Mouse (Mus musculus): ENCODE measurements around the gene Trim69. TPM values are rescaled to one million over a fixed set of nuclear protein-coding genes. Genes with fewer than 3 reads are reported as not detected.

Gene Trim69
- polyA plus RNA-seq, 1 experiment from 2014 or later: not detected

DNA sequence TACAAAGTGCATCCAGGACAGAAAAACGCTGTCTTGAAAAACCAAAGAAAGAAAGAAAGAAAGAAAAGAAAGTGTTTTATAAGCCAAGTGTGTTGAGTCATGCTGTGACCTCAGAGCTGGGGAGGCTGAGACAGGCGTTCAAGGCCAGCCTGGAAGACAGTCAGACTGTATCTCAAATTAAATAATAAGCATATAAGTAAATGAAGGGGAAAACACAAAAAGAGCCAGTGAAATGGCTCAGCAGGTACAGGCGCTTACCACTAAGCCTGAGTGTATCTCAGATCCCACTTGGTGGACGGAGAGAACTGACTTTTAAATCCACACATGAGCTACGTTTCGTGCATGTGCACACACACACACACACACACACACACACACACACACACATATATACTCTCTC is 11.2 kb upstream of the Trim69 start:
- H3K27ac ChIP-seq (ENCODE audit: low read depth, low read length): no peak overlapping the region
- DNase-seq (ENCODE audit: low spot score) (no peak), ATAC-seq (ENCODE audit: low FRiP score) (no peak)
- 94% methylated on average over 6 of the region's 6 CpGs for WGBS
- no peak overlapping the region for H3K9ac ChIP-seq (ENCODE audit: low read depth, low read length)
- H3K4me2 ChIP-seq (replicated peaks; ENCODE audit: low read depth, low read length): no peak overlapping the region
- H3K4me1 ChIP-seq (replicated peaks; ENCODE audit: control insufficient read depth, insufficient read depth, low read length): no peaks in the 10 kb centered on the region
- H3K27me3 ChIP-seq (ENCODE audit: control insufficient read depth, insufficient read depth, low read length): no peaks in the 10 kb centered on the region
- no peaks in the 10 kb centered on the region for H3K9me3 ChIP-seq (ENCODE audit: control insufficient read depth, low read length)
- H3K36me3 ChIP-seq (ENCODE audit: control insufficient read depth, insufficient read depth, low read length): no peaks in the 10 kb centered on the region
- H3K4me3 ChIP-seq (ENCODE audit: low read depth, low read length): no peak overlapping the region

DNA sequence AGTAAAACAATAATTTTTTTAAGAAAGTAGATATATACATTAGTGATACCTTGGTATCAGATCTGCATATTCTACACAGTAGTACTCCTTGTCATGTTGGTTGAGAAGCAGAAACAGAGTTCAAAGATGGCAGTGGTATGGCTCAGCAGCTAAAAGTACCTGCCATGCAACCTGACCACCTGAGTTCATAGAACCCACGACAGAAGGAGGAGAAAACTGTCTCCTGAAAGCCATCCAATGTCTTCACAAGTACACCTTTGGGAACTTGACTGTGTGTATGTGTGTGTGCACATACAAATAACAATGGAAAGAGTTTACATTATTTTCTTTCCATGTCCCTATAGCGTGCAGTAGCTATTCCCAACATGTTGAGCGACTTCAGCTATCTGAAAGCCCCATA is 10.8 kb upstream of the Trim69 start:
- DNase-seq (ENCODE audit: low spot score) (no peak), ATAC-seq (ENCODE audit: low FRiP score) (no peak)
- Histone ChIP-seq H3K9ac (ENCODE audit: low read depth, low read length) (no peak overlapping the region), H3K4me1 (replicated peaks; ENCODE audit: control insufficient read depth, insufficient read depth, low read length) (no peaks in the 10 kb centered on the region), H3K36me3 (ENCODE audit: control insufficient read depth, insufficient read depth, low read length) (no peaks in the 10 kb centered on the region), H3K27me3 (ENCODE audit: control insufficient read depth, insufficient read depth, low read length) (no peaks in the 10 kb centered on the region), H3K4me3 (ENCODE audit: low read depth, low read length) (no peak overlapping the region), H3K9me3 (ENCODE audit: control insufficient read depth, low read length) (no peaks in the 10 kb centered on the region), H3K4me2 (replicated peaks; ENCODE audit: low read depth, low read length) (no peak overlapping the region), H3K27ac (ENCODE audit: low read depth, low read length) (no peak overlapping the region)
- WGBS: 83% methylated on average over 3 of the region's 3 CpGs

DNA sequence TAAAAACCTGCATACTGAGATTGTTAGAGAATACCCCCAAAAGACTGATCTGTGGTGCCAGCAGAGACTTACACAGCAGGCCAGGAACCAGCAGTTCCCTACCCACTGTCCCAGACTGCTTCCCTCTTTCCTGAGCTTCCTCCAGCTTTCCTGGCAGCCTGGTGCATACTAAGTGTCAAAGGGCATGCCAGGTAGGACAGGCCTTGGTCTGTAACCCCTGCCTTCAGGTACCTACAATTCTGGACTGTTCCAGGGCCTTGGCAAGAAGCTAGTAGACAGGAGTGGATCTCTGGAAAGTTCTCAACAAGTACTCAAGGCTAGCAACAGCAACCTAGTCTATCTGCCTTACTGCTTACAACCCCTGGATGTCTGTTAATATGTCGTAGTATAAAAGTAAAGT is 9.3 kb upstream of the Trim69 start:
- Histone ChIP-seq H3K36me3 (ENCODE audit: control insufficient read depth, insufficient read depth, low read length) (no peaks in the 10 kb centered on the region), H3K9ac (ENCODE audit: low read depth, low read length) (no peak overlapping the region), H3K4me2 (replicated peaks; ENCODE audit: low read depth, low read length) (no peak overlapping the region), H3K27ac (ENCODE audit: low read depth, low read length) (no peak overlapping the region), H3K27me3 (ENCODE audit: control insufficient read depth, insufficient read depth, low read length) (no peaks in the 10 kb centered on the region), H3K4me1 (replicated peaks; ENCODE audit: control insufficient read depth, insufficient read depth, low read length) (no peaks in the 10 kb centered on the region), H3K9me3 (ENCODE audit: control insufficient read depth, low read length) (no peaks in the 10 kb centered on the region), H3K4me3 (ENCODE audit: low read depth, low read length) (no peak overlapping the region)
- DNase-seq (ENCODE audit: low spot score): no peak
- 93% methylated on average over 1 of the region's 1 CpGs for WGBS
- ATAC-seq (ENCODE audit: low FRiP score): no peak

DNA sequence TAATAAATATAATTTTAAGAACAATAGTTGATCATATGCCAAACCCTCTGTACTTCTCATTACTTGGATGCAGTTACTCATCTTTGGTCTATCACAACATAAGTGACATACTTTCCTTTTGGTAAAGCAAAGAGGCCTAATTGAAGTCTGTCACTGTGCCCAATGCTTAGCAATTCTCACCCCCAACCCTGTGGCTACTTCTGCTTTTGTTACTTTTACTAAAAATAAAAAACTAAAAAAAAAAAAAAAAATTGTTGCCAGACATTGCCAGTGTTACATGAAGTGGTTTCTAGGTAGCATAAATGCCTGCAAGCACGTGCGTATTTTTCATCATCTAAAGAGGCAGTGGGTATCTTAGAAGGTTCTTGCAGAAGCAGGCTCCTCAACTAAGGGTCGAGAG is 7.7 kb upstream of the Trim69 start:
- Histone ChIP-seq H3K27ac (ENCODE audit: low read depth, low read length) (no peak overlapping the region), H3K36me3 (ENCODE audit: control insufficient read depth, insufficient read depth, low read length) (no peaks in the 10 kb centered on the region), H3K4me2 (replicated peaks; ENCODE audit: low read depth, low read length) (no peak overlapping the region), H3K4me3 (ENCODE audit: low read depth, low read length) (no peak overlapping the region), H3K9me3 (ENCODE audit: control insufficient read depth, low read length) (no peaks in the 10 kb centered on the region), H3K9ac (ENCODE audit: low read depth, low read length) (no peak overlapping the region), H3K4me1 (replicated peaks; ENCODE audit: control insufficient read depth, insufficient read depth, low read length) (no peaks in the 10 kb centered on the region), H3K27me3 (ENCODE audit: control insufficient read depth, insufficient read depth, low read length) (no peaks in the 10 kb centered on the region)
- DNase-seq (ENCODE audit: low spot score): no peak
- ATAC-seq (ENCODE audit: low FRiP score): no peak
- 77% methylated on average over 3 of the region's 3 CpGs for WGBS

DNA sequence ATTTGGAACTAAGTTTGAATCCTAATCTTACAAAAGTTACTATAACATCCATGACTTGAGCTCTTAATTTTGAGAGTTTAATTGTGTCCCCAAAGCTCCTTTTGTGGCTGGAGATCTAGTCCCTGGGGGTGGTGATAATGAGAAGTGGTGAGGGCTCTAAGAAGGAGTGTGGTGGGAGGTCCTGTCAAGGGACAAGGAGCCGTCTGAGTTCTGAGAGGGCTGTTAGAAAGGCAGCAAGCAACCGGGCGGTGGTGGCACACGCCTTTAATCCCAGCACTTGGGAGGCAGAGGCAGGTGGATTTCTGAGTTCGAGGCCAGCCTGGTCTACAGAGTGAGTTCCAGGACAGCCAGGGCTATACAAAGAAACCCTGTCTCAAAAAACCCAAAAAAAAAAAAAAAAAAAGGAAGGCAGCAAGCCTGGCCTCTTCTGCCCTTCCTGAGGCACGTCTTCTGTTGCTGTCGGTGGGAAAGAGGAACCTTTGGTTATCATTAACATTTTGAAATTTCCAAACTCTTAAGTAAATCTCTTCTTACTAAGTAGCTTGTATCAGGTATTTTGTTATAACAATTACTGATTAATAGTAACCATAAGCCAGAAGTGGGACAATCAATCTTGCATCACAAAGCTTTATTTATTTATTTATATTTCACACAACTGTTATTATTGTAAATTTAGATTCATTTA is 6.7 kb upstream of the Trim69 start:
- Histone ChIP-seq H3K36me3 (ENCODE audit: control insufficient read depth, insufficient read depth, low read length) (no peaks in the 10 kb centered on the region), H3K9ac (ENCODE audit: low read depth, low read length) (no peak overlapping the region), H3K27me3 (ENCODE audit: control insufficient read depth, insufficient read depth, low read length) (no peaks in the 10 kb centered on the region), H3K4me1 (replicated peaks; ENCODE audit: control insufficient read depth, insufficient read depth, low read length) (no peaks in the 10 kb centered on the region), H3K4me2 (replicated peaks; ENCODE audit: low read depth, low read length) (no peak overlapping the region), H3K27ac (ENCODE audit: low read depth, low read length) (no peak overlapping the region), H3K9me3 (ENCODE audit: control insufficient read depth, low read length) (no peaks in the 10 kb centered on the region), H3K4me3 (ENCODE audit: low read depth, low read length) (no peak overlapping the region)
- ATAC-seq (ENCODE audit: low FRiP score) (no peak), DNase-seq (ENCODE audit: low spot score) (no peak)
- 83% methylated on average over 7 of the region's 7 CpGs for WGBS

DNA sequence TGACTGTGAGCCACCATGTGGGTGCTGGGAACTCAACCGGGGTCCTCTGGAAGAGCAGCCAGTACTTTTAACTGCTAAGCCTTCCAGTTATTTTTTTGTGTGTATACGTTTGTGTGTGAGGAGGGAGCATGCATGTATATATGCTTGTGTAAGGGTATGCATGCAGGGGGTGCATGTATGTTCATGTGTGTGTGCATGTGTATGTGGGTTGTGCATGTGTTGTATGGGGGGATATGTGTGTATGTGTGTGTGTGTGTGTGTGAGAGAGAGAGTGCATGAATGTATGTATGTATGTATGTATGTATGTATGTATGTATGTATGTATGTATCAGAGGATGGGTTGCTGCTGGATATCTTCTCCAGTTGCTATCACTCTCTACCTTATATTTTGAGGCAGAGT is 6.0 kb upstream of the Trim69 start:
- no peaks in the 10 kb centered on the region for H3K36me3 ChIP-seq (ENCODE audit: control insufficient read depth, insufficient read depth, low read length)
- H3K4me2 ChIP-seq (replicated peaks; ENCODE audit: low read depth, low read length): no peak overlapping the region

DNA sequence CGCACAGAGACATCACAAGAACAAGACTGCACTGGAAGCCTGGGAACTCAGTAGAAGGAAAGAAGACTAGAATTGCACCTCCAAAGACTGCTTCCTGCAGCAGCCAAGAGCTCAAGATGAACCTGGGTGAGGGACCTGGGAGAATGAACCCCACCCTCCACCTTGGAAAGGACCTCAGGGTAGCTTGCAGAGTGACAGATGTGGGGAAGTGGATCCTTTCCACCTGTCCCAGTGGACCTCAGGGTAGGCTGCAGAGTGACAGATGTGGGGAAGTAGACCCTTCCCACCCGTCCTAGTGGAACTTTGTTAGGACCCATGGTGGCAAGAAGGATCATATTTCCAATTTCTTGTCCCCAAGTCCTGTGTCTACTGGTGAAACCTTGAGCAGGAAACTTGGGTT is 5.2 kb upstream of the Trim69 start:
- Histone ChIP-seq H3K27me3 (ENCODE audit: control insufficient read depth, insufficient read depth, low read length) (no peaks in the 10 kb centered on the region), H3K4me3 (ENCODE audit: low read depth, low read length) (no peak overlapping the region), H3K27ac (ENCODE audit: low read depth, low read length) (no peak overlapping the region), H3K4me1 (replicated peaks; ENCODE audit: control insufficient read depth, insufficient read depth, low read length) (no peaks in the 10 kb centered on the region), H3K9ac (ENCODE audit: low read depth, low read length) (no peak overlapping the region), H3K36me3 (ENCODE audit: control insufficient read depth, insufficient read depth, low read length) (no peaks in the 10 kb centered on the region), H3K4me2 (replicated peaks; ENCODE audit: low read depth, low read length) (no peak overlapping the region), H3K9me3 (ENCODE audit: control insufficient read depth, low read length) (no peaks in the 10 kb centered on the region)
- ATAC-seq (ENCODE audit: low FRiP score): no peak
- no peak for DNase-seq (ENCODE audit: low spot score)
- 78% methylated on average over 2 of the region's 2 CpGs for WGBS

More for the DNA sequence above, 6.0 kb upstream of the Trim69 start:
- WGBS: 100% methylated on average over 2 of the region's 2 CpGs
- Histone ChIP-seq H3K9ac (ENCODE audit: low read depth, low read length) (no peak overlapping the region), H3K4me3 (ENCODE audit: low read depth, low read length) (no peak overlapping the region), H3K27me3 (ENCODE audit: control insufficient read depth, insufficient read depth, low read length) (no peaks in the 10 kb centered on the region), H3K4me1 (replicated peaks; ENCODE audit: control insufficient read depth, insufficient read depth, low read length) (no peaks in the 10 kb centered on the region), H3K9me3 (ENCODE audit: control insufficient read depth, low read length) (no peaks in the 10 kb centered on the region), H3K27ac (ENCODE audit: low read depth, low read length) (no peak overlapping the region)
- no peak for ATAC-seq (ENCODE audit: low FRiP score)
- no peak for DNase-seq (ENCODE audit: low spot score)

DNA sequence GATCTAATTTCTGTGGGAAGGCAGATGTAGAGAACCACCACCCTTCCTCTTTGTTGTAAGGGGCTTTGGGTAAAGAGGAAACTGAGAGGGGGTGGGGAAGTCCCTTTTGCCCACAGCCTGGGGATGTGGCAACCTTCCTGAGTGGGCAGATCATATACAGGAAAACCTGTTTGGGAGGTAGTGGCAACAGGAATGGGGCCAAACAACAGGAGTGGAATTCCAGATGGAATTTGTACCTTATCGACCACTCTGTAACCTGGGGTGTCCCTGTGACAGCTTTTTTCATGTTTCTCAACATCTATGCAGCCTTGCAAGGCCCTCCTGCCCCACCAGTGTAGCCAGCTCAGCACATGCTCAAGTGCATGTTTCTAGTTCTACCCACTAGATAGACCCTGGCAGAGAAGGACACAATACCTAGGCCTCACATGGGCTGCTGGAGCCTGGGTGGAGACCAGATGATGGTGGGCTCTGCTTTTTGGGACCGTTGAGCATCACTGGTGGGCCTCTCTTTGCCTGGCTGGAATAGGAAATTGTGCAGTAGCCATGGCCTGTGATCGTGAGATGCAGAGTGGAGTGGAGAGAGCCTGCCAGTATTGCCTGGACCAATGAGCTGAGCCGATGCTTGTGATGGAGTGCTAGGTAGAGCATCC is 4.3 kb upstream of the Trim69 start:
- Histone ChIP-seq H3K27me3 (ENCODE audit: control insufficient read depth, insufficient read depth, low read length) (no peaks in the 10 kb centered on the region), H3K4me1 (replicated peaks; ENCODE audit: control insufficient read depth, insufficient read depth, low read length) (no peaks in the 10 kb centered on the region), H3K36me3 (ENCODE audit: control insufficient read depth, insufficient read depth, low read length) (no peaks in the 10 kb centered on the region)

DNA sequence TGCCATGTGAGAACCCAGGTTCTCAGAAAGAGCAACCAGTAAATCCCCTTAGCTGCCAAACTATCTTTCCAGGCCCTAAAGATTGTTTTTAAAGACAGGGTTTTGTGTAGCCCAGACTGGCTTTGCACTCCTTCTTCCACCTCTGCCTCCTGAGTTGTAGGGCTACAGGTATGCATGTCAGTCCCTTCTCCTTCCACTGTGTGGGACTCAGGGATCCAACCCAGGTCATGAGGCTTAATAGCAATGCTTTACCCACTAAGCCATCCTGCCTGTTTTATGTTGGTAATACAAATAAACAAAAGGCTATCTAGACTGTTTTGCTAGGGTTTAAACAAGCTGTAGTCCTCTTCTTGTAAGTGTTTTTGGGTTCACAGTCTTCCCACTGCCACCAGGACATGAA is 2.9 kb upstream of the Trim69 start:
- DNase-seq (ENCODE audit: low spot score) (no peak), ATAC-seq (ENCODE audit: low FRiP score) (no peak)
- H3K4me3 ChIP-seq (ENCODE audit: low read depth, low read length): no peak overlapping the region
- no peaks in the 10 kb centered on the region for H3K4me1 ChIP-seq (replicated peaks; ENCODE audit: control insufficient read depth, insufficient read depth, low read length)
- H3K9me3 ChIP-seq (ENCODE audit: control insufficient read depth, low read length): no peaks in the 10 kb centered on the region
- H3K9ac ChIP-seq (ENCODE audit: low read depth, low read length): no peak overlapping the region
- H3K27me3 ChIP-seq (ENCODE audit: control insufficient read depth, insufficient read depth, low read length): no peaks in the 10 kb centered on the region
- no peak overlapping the region for H3K4me2 ChIP-seq (replicated peaks; ENCODE audit: low read depth, low read length)
- no peaks in the 10 kb centered on the region for H3K36me3 ChIP-seq (ENCODE audit: control insufficient read depth, insufficient read depth, low read length)
- no peak overlapping the region for H3K27ac ChIP-seq (ENCODE audit: low read depth, low read length)

More for the DNA sequence above, 4.3 kb upstream of the Trim69 start:
- Histone ChIP-seq H3K9ac (ENCODE audit: low read depth, low read length) (no peak overlapping the region), H3K9me3 (ENCODE audit: control insufficient read depth, low read length) (no peaks in the 10 kb centered on the region), H3K27ac (ENCODE audit: low read depth, low read length) (no peak overlapping the region), H3K4me3 (ENCODE audit: low read depth, low read length) (no peak overlapping the region), H3K4me2 (replicated peaks; ENCODE audit: low read depth, low read length) (no peak overlapping the region)
- 90% methylated on average over 4 of the region's 4 CpGs for WGBS
- no peak for DNase-seq (ENCODE audit: low spot score)
- no peak for ATAC-seq (ENCODE audit: low FRiP score)
